Mouse (Mus musculus) ES-E14 (cell line): ENCODE measurements around the gene Ttll2. TPM values are rescaled to one million over a fixed set of nuclear protein-coding genes. Genes with fewer than 3 reads are reported as not detected.
"Not testable (repeated sequence)": the region's sequence is repeated elsewhere in the genome, so short reads cannot be mapped to it uniquely, and the experiment has no call there.

Source experiments
- DNase-seq: peaks from one replicate; pipeline ENCODE4 v3.0.0-alpha.2; 2013; ENCODE audit warnings: low read depth, low spot score
- H3K27ac ChIP-seq: 2 replicates; pipeline ENCODE4 v1.5.1; 2012; ENCODE audit warnings: low read depth, mild to moderate bottlenecking, low read length, moderate library complexity, mixed read lengths; ENCODE audit not compliant: poor library complexity, insufficient read depth, severe bottlenecking
- H3K36me3 ChIP-seq: 2 replicates; pipeline ENCODE4 v1.6.1; 2012; ENCODE audit warnings: mild to moderate bottlenecking, low read length, moderate library complexity, mixed read lengths; ENCODE audit not compliant: control insufficient read depth, poor library complexity, insufficient read depth, severe bottlenecking
- H3K4me1 ChIP-seq, 2 experiments: fragments of 150-350 bp in 1 of 2; sonication (generic) in 1 of 2; 2 replicates each; pipeline ENCODE4 v1.6.1; 2012; ENCODE audit warnings: low read length in 2 of 2, mild to moderate bottlenecking in 1 of 2, mixed read lengths in 1 of 2; ENCODE audit not compliant: control insufficient read depth in 2 of 2, insufficient read depth in 2 of 2, poor library complexity in 1 of 2
- H3K4me3 ChIP-seq, 2 experiments: fragments of 150-350 bp in 1 of 2; sonication (generic) in 1 of 2; 2 replicates each; pipeline ENCODE4 v1.5.1; 2012; ENCODE audit warnings: low read length in 2 of 2, low read depth in 1 of 2, mild to moderate bottlenecking in 1 of 2, mixed read lengths in 1 of 2; ENCODE audit not compliant: insufficient read depth in 1 of 2, poor library complexity in 1 of 2, severe bottlenecking in 1 of 2
- H3K9ac ChIP-seq: 2 replicates; pipeline ENCODE4 v1.6.1; 2012; ENCODE audit warnings: low read depth, mild to moderate bottlenecking, low read length, mixed read lengths; ENCODE audit not compliant: poor library complexity, insufficient read depth, severe bottlenecking
- H3K9me3 ChIP-seq: fragments of 150-350 bp; sonication (generic); 2 replicates; pipeline ENCODE4 v1.6.1; 2012; ENCODE audit warnings: low read depth, mild to moderate bottlenecking, low read length; ENCODE audit not compliant: control insufficient read depth, insufficient read depth
- in situ Hi-C, 2 experiments: fragments of 600-800 bp; cut with MboI; formaldehyde crosslinking; loops; one replicate each; pipeline ENCODE4 v1.15.1; 2025; ENCODE audit warnings: low sequenced_read_pairs in 2 of 2, inconsistent platforms in 1 of 2; ENCODE audit not compliant: unreplicated experiment in 2 of 2
- total RNA-seq: library from RNA; depleted of rRNA; stranded (reverse); fragments of 300-350 nt; gene quantifications from 2 replicates; pipeline ENCODE4 v1.2.3, GENCODE M21; 2012

Ttll2 gene
- total RNA-seq, 1 experiment, result not detected

DNA sequence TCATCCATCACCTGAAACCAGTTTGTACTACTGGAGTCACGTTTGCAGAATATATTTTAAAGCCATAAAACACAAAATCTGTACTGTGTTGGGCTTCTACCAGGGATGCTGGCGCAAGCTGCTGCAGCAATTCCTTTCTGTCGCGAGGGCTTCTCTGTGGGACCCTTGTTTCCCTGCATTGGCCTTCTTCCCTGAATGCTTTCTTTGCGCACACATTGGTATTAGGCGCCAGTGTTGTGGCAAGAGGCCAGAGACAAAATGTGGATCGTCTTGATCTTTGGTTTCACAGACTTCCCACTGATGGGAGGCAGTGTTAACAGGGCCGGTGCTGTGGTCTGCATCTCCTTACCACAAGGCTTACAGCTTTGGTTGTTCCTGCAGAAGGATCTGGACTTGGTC is 36.5 kb upstream of the Ttll2 start:
- H3K27ac ChIP-seq, DNase-seq, H3K9me3 ChIP-seq, H3K36me3 ChIP-seq, H3K4me1 ChIP-seq, in situ Hi-C loops, H3K4me3 ChIP-seq, H3K9ac ChIP-seq: not testable (repeated sequence)

DNA sequence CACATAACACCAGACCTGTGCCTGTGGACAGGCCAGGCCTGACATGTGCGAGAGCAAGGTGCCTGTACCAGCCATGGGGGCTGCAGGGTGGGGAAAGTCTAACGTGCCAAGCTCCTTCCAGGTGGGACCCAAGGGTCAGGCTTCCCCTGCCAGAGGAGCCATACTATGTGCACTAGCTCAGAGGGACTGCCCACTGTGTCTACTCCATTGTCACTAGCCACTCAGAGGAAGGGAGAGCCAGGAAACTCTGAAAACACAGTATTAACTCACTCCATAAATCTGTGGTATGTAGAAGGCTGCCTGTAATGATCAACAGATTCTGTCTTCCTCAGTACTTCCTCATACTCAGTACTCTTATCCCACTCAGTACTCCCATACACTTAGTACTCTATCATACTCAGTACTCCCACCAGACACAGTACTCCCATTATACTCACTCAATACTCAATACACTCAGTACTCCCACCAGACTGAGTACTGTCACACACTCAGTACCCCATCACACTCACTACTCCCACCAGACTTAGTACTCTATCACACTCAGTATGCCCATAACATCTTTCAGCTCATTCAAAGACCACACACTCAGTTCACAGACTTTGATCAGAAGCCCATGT is 36.0 kb upstream of the Ttll2 start:
- in situ Hi-C loops, DNase-seq, H3K4me3 ChIP-seq, H3K4me1 ChIP-seq, H3K27ac ChIP-seq, H3K9ac ChIP-seq, H3K36me3 ChIP-seq, H3K9me3 ChIP-seq: not testable (repeated sequence)

DNA sequence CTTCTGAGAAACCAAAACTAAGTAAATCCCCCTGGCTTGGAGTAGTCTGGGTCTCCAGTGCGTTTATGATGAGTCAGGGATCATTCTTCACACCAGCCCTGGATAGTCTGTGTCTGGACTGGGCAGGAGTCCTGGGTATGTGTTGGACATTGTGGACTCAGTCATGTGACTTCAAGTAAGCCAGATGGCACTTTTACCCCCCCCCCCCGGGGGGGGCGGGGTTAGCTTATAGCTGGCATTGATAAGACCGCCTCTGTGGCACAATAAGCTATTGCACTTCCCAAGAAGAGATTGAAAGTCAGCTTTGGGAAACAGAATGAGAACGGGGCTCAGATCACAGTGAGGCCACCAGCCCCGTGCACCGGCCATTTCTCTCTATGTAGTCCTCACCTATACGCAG is 33.5 kb upstream of the Ttll2 start:
- H3K36me3 ChIP-seq, in situ Hi-C loops, H3K27ac ChIP-seq, H3K9me3 ChIP-seq, H3K4me3 ChIP-seq, H3K4me1 ChIP-seq, DNase-seq, H3K9ac ChIP-seq: not testable (repeated sequence)

DNA sequence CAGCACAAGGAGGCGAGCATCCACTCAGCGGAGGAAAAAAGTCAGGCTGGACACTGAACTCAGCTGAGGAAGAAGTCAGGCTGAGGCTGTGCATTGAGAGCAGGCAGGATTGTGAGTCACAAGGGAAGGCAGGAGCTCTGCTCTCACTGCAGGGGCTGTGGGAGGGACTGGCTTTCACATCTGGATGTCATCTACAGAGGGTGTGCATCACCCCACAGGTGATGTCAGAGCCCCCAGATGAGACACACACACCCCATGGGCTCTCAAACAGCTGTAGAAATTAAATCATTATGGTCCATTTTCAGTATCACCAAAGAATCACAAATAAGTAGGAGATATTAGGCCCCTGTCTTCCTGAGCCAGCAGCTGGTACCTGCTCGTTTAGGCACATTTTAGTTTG is 32.9 kb upstream of the Ttll2 start, which contains the start of gene Unc93a2:
Unc93a2 (minus strand) TSS at position 101 of the 400 bp plus-strand sequence.
- in situ Hi-C loops, H3K4me3 ChIP-seq, H3K4me1 ChIP-seq, H3K9ac ChIP-seq, H3K9me3 ChIP-seq, H3K27ac ChIP-seq, H3K36me3 ChIP-seq, DNase-seq: not testable (repeated sequence)

DNA sequence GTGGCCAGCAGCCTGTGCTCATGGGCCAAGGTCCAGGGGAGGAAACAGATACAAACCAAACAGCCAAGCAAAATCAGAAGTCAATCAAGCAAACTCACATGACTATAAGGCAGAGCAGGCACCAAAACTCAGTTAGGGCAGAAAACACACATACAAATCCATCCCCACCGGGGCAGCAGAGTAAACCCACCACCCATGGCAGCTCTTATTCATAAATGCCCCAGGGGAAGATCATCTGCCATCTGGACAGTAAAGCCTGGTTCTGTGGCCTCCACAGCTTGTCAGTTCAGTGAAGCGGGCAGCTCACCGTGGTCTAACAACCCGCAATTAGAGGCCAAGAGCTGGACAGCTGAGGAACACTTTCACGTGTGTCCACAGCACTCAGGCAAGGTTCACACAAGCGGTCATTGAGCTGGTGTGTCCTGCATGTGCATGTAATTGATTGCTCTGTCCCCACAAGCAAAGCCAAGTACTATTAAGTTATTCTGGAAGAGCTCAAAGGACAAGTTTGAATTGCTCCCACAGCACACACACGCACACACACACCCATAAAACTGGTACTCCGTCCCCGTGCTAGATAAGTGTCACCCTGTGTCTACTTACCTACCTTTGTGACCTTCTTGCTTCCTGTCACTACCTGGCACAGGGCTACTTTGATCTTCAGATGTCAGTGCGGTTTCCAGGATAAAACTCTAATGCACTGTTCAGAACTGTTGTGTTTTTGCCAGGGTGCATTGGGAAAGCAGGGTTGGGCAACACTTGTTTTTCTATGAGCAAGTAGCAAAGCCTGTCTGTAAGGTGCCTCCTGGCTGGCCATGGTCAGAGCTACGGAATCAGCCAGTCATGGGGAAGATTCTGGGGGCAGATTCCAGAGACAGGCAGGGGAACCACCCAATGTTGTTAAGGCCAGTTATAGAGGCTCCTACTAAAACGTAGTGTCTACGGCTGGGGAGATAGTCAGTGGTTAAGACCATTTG is 31.0 kb upstream of the Ttll2 start:
- H3K4me3 ChIP-seq, H3K27ac ChIP-seq, H3K9ac ChIP-seq, in situ Hi-C loops, H3K36me3 ChIP-seq, H3K4me1 ChIP-seq, DNase-seq, H3K9me3 ChIP-seq: not testable (repeated sequence)

DNA sequence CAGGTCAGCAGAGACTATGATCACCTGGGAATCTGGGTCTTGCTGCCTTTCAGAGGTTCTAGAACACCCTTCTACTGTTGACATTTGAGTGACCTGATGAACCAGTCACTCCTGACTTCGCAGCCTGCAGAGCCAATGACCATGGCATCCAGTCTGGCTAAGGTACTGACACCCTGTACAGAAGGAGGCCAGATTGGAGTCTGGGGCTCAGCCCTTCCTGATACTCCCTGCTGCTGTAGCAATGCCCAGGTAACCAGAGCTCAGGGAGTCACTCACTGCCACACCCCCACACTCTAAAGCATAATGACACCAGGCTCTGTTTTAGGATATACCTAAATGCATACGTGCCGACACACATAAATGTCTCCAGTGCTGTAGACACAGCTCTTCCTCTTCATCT is 30.2 kb upstream of the Ttll2 start:
- H3K9me3 ChIP-seq, H3K9ac ChIP-seq, DNase-seq, H3K4me1 ChIP-seq, H3K4me3 ChIP-seq, H3K27ac ChIP-seq, H3K36me3 ChIP-seq, in situ Hi-C loops: not testable (repeated sequence)

DNA sequence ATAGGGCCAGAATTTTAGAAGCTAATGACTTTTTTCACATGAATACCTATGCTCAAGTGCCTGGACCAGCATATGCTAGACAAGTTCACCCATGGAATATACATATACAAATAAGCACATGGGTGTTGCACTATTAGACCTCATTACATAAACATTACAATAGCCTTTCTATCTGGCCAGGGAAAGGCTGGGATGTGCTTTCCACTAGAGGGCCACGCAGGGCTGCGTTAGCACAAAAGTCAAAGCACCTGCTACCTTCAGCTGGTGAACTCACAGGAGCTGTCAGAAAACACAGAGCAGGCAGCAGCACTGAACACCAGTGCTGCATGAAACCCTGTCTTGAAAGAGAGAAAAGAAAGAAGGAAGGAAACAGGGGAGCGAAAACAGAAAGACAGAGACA is 25.4 kb upstream of the Ttll2 start:
- H3K27ac ChIP-seq, H3K9me3 ChIP-seq, in situ Hi-C loops, DNase-seq, H3K36me3 ChIP-seq, H3K4me3 ChIP-seq, H3K4me1 ChIP-seq, H3K9ac ChIP-seq: not testable (repeated sequence)

DNA sequence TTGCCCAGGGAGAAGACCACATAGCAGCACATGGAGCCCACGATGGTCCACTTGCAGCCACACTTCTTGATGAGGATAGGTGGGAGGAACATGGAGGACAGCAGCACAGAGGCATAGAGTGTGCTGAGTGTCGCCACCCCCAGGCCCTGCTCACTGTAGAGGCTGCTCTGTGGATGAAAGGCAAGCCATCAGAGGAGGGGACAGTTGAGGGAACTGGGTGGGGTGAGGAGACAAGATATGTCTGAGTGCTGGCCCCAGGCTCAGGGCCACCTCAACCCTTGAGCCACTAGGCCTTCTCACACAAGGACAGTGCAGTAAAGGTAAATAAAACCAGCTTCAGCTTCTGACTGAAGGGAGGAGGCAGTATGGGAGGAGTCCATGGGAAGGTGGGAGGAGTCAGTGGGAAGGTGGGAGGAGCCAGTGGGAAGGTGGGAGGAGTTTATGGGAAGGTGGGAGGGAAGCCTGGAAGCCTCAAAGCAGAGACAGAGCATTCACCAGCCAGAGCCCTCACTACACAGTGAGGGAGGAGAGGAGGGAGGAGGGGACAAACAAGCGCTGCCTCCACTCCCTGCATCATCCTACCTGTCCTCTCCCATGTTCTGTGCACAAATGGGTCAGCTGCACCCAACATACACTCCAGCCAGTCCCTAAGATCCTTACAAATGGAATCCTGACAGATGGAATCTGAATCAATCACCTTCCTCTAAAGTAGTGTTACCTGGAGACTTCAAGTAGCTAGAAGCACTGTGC is 24.6 kb upstream of the Ttll2 start:
- H3K27ac ChIP-seq, DNase-seq, H3K4me3 ChIP-seq, H3K9ac ChIP-seq, H3K9me3 ChIP-seq, in situ Hi-C loops, H3K4me1 ChIP-seq, H3K36me3 ChIP-seq: not testable (repeated sequence)
